Mouse (Mus musculus): ENCODE results near the gene Helq. TPM values are rescaled to one million over a fixed set of nuclear protein-coding genes. Genes with fewer than 3 reads are reported as not detected.

Helq gene
- total and polyA plus RNA-seq, 3 experiments = 18.6 to 59.6 (median 26.3) TPM

DNA sequence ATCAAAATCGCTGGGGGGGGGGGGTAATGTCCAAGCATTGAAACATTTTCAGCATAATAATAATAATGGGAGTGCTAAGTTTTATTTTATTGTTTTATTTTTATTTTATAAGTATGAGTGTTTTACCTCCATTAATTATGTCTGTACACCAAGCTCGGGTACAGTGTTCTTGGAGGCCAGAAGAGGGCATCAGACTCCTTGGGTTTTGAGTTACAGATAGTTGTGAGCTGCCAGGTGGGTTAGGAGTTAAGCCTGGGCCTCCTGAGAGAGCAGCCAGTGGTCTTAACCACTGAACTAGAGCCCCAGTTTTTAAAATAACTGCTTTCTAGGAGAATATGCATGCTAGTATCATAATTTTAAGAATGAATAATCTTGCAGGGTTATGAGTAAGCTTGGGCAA lies 27.6 kb upstream of the Helq start:
- Histone ChIP-seq H3K36me3 (replicated peaks) (no peaks in the 10 kb centered on the region), H3K27me3 (ENCODE audit: insufficient read depth, low read length) (peaks cover 12% of the 10 kb centered on the region), H3K4me1 (ENCODE audit: insufficient read depth, low read depth, low read length) (peaks cover 4% of the 10 kb centered on the region; the same call in 1 of the 2 replicates), H3K4me3 (ENCODE audit: low read depth, low read length) (no peak overlapping the region), H3K9me3 (replicated peaks) (no peaks in the 10 kb centered on the region)
- DNase-seq (ENCODE audit: low spot score) = no peak
- TF ChIP-seq POLR2AphosphoS5 (IDR thresholded peaks at IDR 0.05; ENCODE audit: insufficient replicate concordance, low read depth, low read length) = no peak
- no peak for TF ChIP-seq GATA2 (IDR thresholded peaks at IDR 0.05; ENCODE audit: borderline replicate concordance, low read depth, low read length)
- TF ChIP-seq TAL1 (conservative IDR thresholded peaks at IDR 0.05; ENCODE audit: low read depth, low read length) = no peak
- TF ChIP-seq GATA1 (IDR thresholded peaks at IDR 0.05; ENCODE audit: borderline replicate concordance, low read length) = no peak
- no peak for TF ChIP-seq CTCF (IDR thresholded peaks at IDR 0.05; ENCODE audit: low read depth, low read length)
- no peak for ATAC-seq (ENCODE audit: extremely low read depth, insufficient number of reproducible peaks, low FRiP score, poor library complexity, severe bottlenecking)

- peaks cover 12% of the 10 kb centered on the region for H3K27me3 ChIP-seq (ENCODE audit: insufficient read depth, low read length)
- peaks cover 10% of the 10 kb centered on the region for H3K36me3 ChIP-seq (replicated peaks)
- H3K9me3 ChIP-seq (replicated peaks) = no peaks in the 10 kb centered on the region
- DNase-seq (ENCODE audit: low spot score) = no peak
- H3K4me3 ChIP-seq (ENCODE audit: low read depth, low read length) = no peak overlapping the region
- no peak for TF ChIP-seq TAL1 (conservative IDR thresholded peaks at IDR 0.05; ENCODE audit: low read depth, low read length)
- no peak for TF ChIP-seq GATA2 (IDR thresholded peaks at IDR 0.05; ENCODE audit: borderline replicate concordance, low read depth, low read length)
- no peak for TF ChIP-seq POLR2AphosphoS5 (IDR thresholded peaks at IDR 0.05; ENCODE audit: insufficient replicate concordance, low read depth, low read length)
- no peak for TF ChIP-seq GATA1 (IDR thresholded peaks at IDR 0.05; ENCODE audit: borderline replicate concordance, low read length)
- ATAC-seq (ENCODE audit: extremely low read depth, insufficient number of reproducible peaks, low FRiP score, poor library complexity, severe bottlenecking) = no peak
- H3K4me1 ChIP-seq (ENCODE audit: insufficient read depth, low read depth, low read length) = peaks cover 21% of the 10 kb centered on the region
These were observed 24.4 kb upstream of the Helq start for GRCm38 (mm10) chr5:100822826-100823225.

- TF ChIP-seq POLR2AphosphoS5 (IDR thresholded peaks at IDR 0.05; ENCODE audit: insufficient replicate concordance, low read depth, low read length) (no peak), TAL1 (conservative IDR thresholded peaks at IDR 0.05; ENCODE audit: low read depth, low read length) (no peak), CTCF (IDR thresholded peaks at IDR 0.05; ENCODE audit: low read depth, low read length) (no peak), GATA2 (IDR thresholded peaks at IDR 0.05; ENCODE audit: borderline replicate concordance, low read depth, low read length) (no peak), GATA1 (IDR thresholded peaks at IDR 0.05; ENCODE audit: borderline replicate concordance, low read length) (no peak)
- peak; percentile 37 for DNase-seq (ENCODE audit: low spot score)
- peaks cover 25% of the 10 kb centered on the region for H3K36me3 ChIP-seq (replicated peaks)
- peaks cover 7% of the 10 kb centered on the region; the same call in 1 of the 2 replicates for H3K27me3 ChIP-seq (ENCODE audit: insufficient read depth, low read length)
- no peaks in the 10 kb centered on the region for H3K9me3 ChIP-seq (replicated peaks)
- H3K4me1 ChIP-seq (ENCODE audit: insufficient read depth, low read depth, low read length) = peaks cover 21% of the 10 kb centered on the region
- peak overlapping the region; percentile 90; the same call in 1 of the 2 replicates for H3K4me3 ChIP-seq (ENCODE audit: low read depth, low read length)
- no peak for ATAC-seq (ENCODE audit: extremely low read depth, insufficient number of reproducible peaks, low FRiP score, poor library complexity, severe bottlenecking)
These were observed 23.0 kb upstream of the Helq start for GRCm38 (mm10) chr5:100821375-100821774.

GRCm38 (mm10) chr5:100820483-100821184 lies 22.2 kb upstream of the Helq start, which contains the start of gene Abraxas1:
TSS of gene Abraxas1 (minus strand) at chr5:100820965.
- peak; percentile 96 for ATAC-seq (ENCODE audit: extremely low read depth, insufficient number of reproducible peaks, low FRiP score, poor library complexity, severe bottlenecking)
- TF ChIP-seq GATA1 (IDR thresholded peaks at IDR 0.05; ENCODE audit: borderline replicate concordance, low read length) = no peak
- TF ChIP-seq POLR2AphosphoS5 (IDR thresholded peaks at IDR 0.05; ENCODE audit: insufficient replicate concordance, low read depth, low read length) = 0 out of 2 replicates have a peak, but pooled peaks have one; percentile 41
- Histone ChIP-seq H3K27me3 (ENCODE audit: insufficient read depth, low read length) (peaks cover 4% of the 10 kb centered on the region; the same call in 1 of the 2 replicates), H3K4me3 (ENCODE audit: low read depth, low read length) (peak within 1 kb of the TSS; percentile 90), H3K36me3 (replicated peaks) (peaks cover 32% of the 10 kb centered on the region), H3K9me3 (replicated peaks) (no peaks in the 10 kb centered on the region), H3K4me1 (ENCODE audit: insufficient read depth, low read depth, low read length) (peaks cover 21% of the 10 kb centered on the region)
- DNase-seq (ENCODE audit: low spot score) = peak; percentile 89

GRCm38 (mm10) chr5:100819568-100820480 lies 21.4 kb upstream of the Helq start:
- no peaks in the 10 kb centered on the region for H3K9me3 ChIP-seq (replicated peaks)
- H3K36me3 ChIP-seq (replicated peaks) = peaks cover 36% of the 10 kb centered on the region
- H3K4me1 ChIP-seq (ENCODE audit: insufficient read depth, low read depth, low read length) = peaks cover 21% of the 10 kb centered on the region
- peaks cover 3% of the 10 kb centered on the region; the same call in 1 of the 2 replicates for H3K27me3 ChIP-seq (ENCODE audit: insufficient read depth, low read length)
- DNase-seq (ENCODE audit: low spot score) = no peak
- TF ChIP-seq POLR2AphosphoS5 (IDR thresholded peaks at IDR 0.05; ENCODE audit: insufficient replicate concordance, low read depth, low read length) (no peak), CTCF (IDR thresholded peaks at IDR 0.05; ENCODE audit: low read depth, low read length) (no peak), GATA2 (IDR thresholded peaks at IDR 0.05; ENCODE audit: borderline replicate concordance, low read depth, low read length) (no peak), TAL1 (conservative IDR thresholded peaks at IDR 0.05; ENCODE audit: low read depth, low read length) (no peak), GATA1 (IDR thresholded peaks at IDR 0.05; ENCODE audit: borderline replicate concordance, low read length) (no peak)
- no peak for ATAC-seq (ENCODE audit: extremely low read depth, insufficient number of reproducible peaks, low FRiP score, poor library complexity, severe bottlenecking)
- H3K4me3 ChIP-seq (ENCODE audit: low read depth, low read length) = peak overlapping the region; percentile 90

DNA sequence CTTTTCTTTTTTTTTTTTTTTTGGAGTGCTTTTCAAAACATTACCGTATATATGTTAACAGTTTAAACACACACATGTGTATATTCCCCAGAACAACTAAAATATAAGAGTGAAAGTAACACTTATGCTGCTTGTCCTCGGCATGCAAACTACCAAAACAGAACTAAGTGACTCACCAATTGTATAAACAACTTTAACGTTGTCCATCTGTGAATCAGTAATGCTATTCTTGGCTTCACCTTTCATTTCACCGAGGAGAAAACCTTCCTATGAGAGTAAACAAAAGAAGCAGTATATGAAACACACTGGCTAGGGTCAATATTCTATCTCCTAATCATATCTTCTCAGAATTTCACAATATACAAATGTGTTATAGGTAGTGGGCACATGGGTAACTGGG lies 19.9 kb upstream of the Helq start:
- Histone ChIP-seq H3K27me3 (ENCODE audit: insufficient read depth, low read length) (no peaks in the 10 kb centered on the region), H3K4me1 (ENCODE audit: insufficient read depth, low read depth, low read length) (peaks cover 21% of the 10 kb centered on the region), H3K36me3 (replicated peaks) (peaks cover 50% of the 10 kb centered on the region), H3K9me3 (replicated peaks) (no peaks in the 10 kb centered on the region), H3K4me3 (ENCODE audit: low read depth, low read length) (no peak overlapping the region)
- ATAC-seq (ENCODE audit: extremely low read depth, insufficient number of reproducible peaks, low FRiP score, poor library complexity, severe bottlenecking) = no peak
- DNase-seq (ENCODE audit: low spot score) = no peak
- TF ChIP-seq GATA1 (IDR thresholded peaks at IDR 0.05; ENCODE audit: borderline replicate concordance, low read length) = no peak
- no peak for TF ChIP-seq CTCF (IDR thresholded peaks at IDR 0.05; ENCODE audit: low read depth, low read length)
- no peak for TF ChIP-seq POLR2AphosphoS5 (IDR thresholded peaks at IDR 0.05; ENCODE audit: insufficient replicate concordance, low read depth, low read length)
- no peak for TF ChIP-seq GATA2 (IDR thresholded peaks at IDR 0.05; ENCODE audit: borderline replicate concordance, low read depth, low read length)
- no peak for TF ChIP-seq TAL1 (conservative IDR thresholded peaks at IDR 0.05; ENCODE audit: low read depth, low read length)

All from G1E (cell line).